Comparison of ENCODE assay signal across 1 mouse cellular context in genomic region chr17:80152767-80153630, GRCm38 (mm10).
A peak's percentile ranks its signal among the peaks of the same experiment; 100 is the strongest.
TF ChIP-seq lines count a peak whose summit lies in the region.

No protein-coding gene starts in this region.

TF ChIP-seq in MEL, 35 proteins besides CTCF, POLR2A, EP300 and RAD21:
- TF ChIP-seq TAL1 (IDR thresholded peaks at IDR 0.05; ENCODE audit: low read length) (peak; percentile 68), CHD1 (IDR thresholded peaks at IDR 0.05; ENCODE audit: low read depth, low read length) (no peak), ZMIZ1 (IDR thresholded peaks at IDR 0.05; ENCODE audit: low read depth, low read length) (no peak), NELFE (IDR thresholded peaks at IDR 0.05; ENCODE audit: low read depth, low read length) (no peak)
